Comparison of ENCODE assay signal across 7 mouse cellular contexts in the genomic region with DNA sequence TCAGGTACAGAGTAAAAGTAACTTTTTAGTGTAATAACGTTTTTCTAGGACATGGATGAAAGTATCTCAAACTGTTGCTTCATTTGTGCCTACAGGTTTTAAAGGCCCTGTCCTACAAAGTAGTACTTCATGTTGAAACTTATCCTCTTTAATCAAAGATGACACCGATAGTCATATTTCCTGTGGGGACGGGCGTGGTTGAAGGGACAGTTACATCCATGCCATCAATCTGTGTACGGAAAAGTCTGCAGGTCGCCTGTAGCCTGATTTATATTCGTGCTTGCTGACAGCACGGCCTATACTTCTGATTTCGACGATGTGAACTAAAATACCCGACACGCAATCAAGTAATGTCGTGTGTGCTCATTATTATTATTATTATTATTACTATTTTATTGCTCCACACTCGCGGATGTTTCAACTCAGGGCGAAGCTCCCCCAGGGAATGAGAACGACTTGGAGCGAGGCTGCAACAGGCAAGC. TPM values are rescaled to one million over a fixed set of nuclear protein-coding genes. Genes with fewer than 3 reads are reported as not detected.
A peak's percentile ranks its signal among the peaks of the same experiment; 100 is the strongest.
DNase-seq lines count a peak whose midpoint lies in the region; ATAC-seq and TF ChIP-seq lines count a peak whose summit lies in the region.

No protein-coding gene starts in this region.

- H3K4me3 ChIP-seq in embryonic fibroblast, embryonic 13.5 days (ENCODE audit: insufficient read depth, low read length), result peak overlapping the region; percentile 83
- H3K4me3 ChIP-seq in kidney, postnatal 0 days (replicated peaks; ENCODE audit: low read depth, low read length), result peak overlapping the region; percentile 84
- peak overlapping the region; percentile 80 for H3K4me3 ChIP-seq in midbrain, embryonic 15.5 days

- peak overlapping the region; percentile 87 for H3K4me2 ChIP-seq in kidney, postnatal 0 days (ENCODE audit: low read length)
- H3K4me2 ChIP-seq in midbrain, embryonic 15.5 days, result peak overlapping the region; percentile 86

- TF ChIP-seq POLR2A in embryonic fibroblast, embryonic 13.5 days (IDR thresholded peaks at IDR 0.05; ENCODE audit: low read depth, low read length), result no peak

- H3K9me3 ChIP-seq in kidney, postnatal 0 days (replicated peaks; ENCODE audit: low read length), result no peaks in the 10 kb centered on the region
- H3K9me3 ChIP-seq in midbrain, embryonic 15.5 days, result no peaks in the 10 kb centered on the region

- H3K4me1 ChIP-seq in embryonic fibroblast, embryonic 13.5 days (ENCODE audit: control insufficient read depth, insufficient read depth, low read length), result 0 out of 2 replicates have a peak, but pooled peaks cover 2% of the 10 kb centered on the region
- peaks cover 12% of the 10 kb centered on the region; the same call in 1 of the 2 replicates for H3K4me1 ChIP-seq in kidney, postnatal 0 days (replicated peaks; ENCODE audit: insufficient read depth, low read length)
- H3K4me1 ChIP-seq in midbrain, embryonic 15.5 days, result peaks cover 20% of the 10 kb centered on the region

- peak; percentile 16 for DNase-seq in thymus, postnatal 4 days
- no peak for DNase-seq in thymus, postnatal 25 days
- no peak for DNase-seq in kidney, postnatal 0 days (ENCODE audit: low spot score)
- no peak for DNase-seq in left cerebral cortex, adult 9 months (ENCODE audit: low spot score in 2 of 2)
- no peak for DNase-seq in right cerebral cortex, postnatal 25 days

- H3K27ac ChIP-seq in embryonic fibroblast, embryonic 13.5 days (ENCODE audit: insufficient read depth, low read length), result no peak overlapping the region
- peak overlapping the region; percentile 91 for H3K27ac ChIP-seq in kidney, postnatal 0 days
- H3K27ac ChIP-seq in midbrain, embryonic 15.5 days, result peak overlapping the region; percentile 69

- H3K27me3 ChIP-seq in kidney, postnatal 0 days (ENCODE audit: insufficient read depth, low read length), result no peaks in the 10 kb centered on the region
- H3K27me3 ChIP-seq in midbrain, embryonic 15.5 days (replicated peaks), result 0 out of 2 replicates have a peak, but pooled peaks cover 10% of the 10 kb centered on the region

- no peak for TF ChIP-seq CTCF in embryonic fibroblast, embryonic 13.5 days (IDR thresholded peaks at IDR 0.05; ENCODE audit: borderline replicate concordance, insufficient read depth, low read length)
- no peak for TF ChIP-seq CTCF in kidney, postnatal 0 days (IDR thresholded peaks at IDR 0.05; ENCODE audit: low read depth)

- peak overlapping the region; percentile 91 for H3K9ac ChIP-seq in kidney, postnatal 0 days (ENCODE audit: low read depth, low read length)
- H3K9ac ChIP-seq in midbrain, embryonic 15.5 days, result peak overlapping the region; percentile 63

- 1% methylated on average over 18 of the region's 18 CpGs for WGBS in kidney, postnatal 0 days
- WGBS in midbrain, embryonic 15.5 days, result under 1% methylated on average over 18 of the region's 18 CpGs

- ATAC-seq in kidney, postnatal 0 days (replicated peaks; ENCODE audit: low FRiP score, low read depth), result peak; percentile 8; the same call in 1 of the 2 replicates
- ATAC-seq in midbrain, embryonic 15.5 days (replicated peaks), result peak; percentile 16; the same call in 1 of the 2 replicates

- H3K36me3 ChIP-seq in kidney, postnatal 0 days (ENCODE audit: insufficient read depth, low read length), result no peaks in the 10 kb centered on the region
- no peaks in the 10 kb centered on the region for H3K36me3 ChIP-seq in midbrain, embryonic 15.5 days (replicated peaks)

RNA-seq across cellular contexts. Expression of a gene that starts 0.8 kb away (rescaled TPM):
- polyA plus RNA-seq in embryonic fibroblast, embryonic 13.5 days (2011; ENCODE audit: insufficient read length, low read depth, missing spikeins), result 37.2 and 48.3 TPM in 2 replicates
- 27.5 and 28.9 TPM in 2 replicates for polyA plus RNA-seq in kidney, postnatal 0 days (2015; fragmentation: Nextera tagmentation; extraction: Ambion mirVana)
- 11.2 and 11.8 TPM in 2 replicates for polyA plus RNA-seq in midbrain, embryonic 15.5 days (2015; fragmentation: Nextera tagmentation; extraction: Ambion mirVana)

RNA-seq across cellular contexts. Expression of a gene that starts 31.9 kb away (rescaled TPM):
- polyA plus RNA-seq in embryonic fibroblast, embryonic 13.5 days (2011; ENCODE audit: insufficient read length, low read depth, missing spikeins), result 6.1 and 9.7 TPM in 2 replicates
- polyA plus RNA-seq in kidney, postnatal 0 days (2015; fragmentation: Nextera tagmentation; extraction: Ambion mirVana), result 6.0 and 6.7 TPM in 2 replicates
- polyA plus RNA-seq in midbrain, embryonic 15.5 days (2015; fragmentation: Nextera tagmentation; extraction: Ambion mirVana), result 17.9 and 19.7 TPM in 2 replicates
